Mouse (Mus musculus): ENCODE data around the gene Mark2. TPM values are rescaled to one million over a fixed set of nuclear protein-coding genes. Genes with fewer than 3 reads are reported as not detected.

The Mark2 gene
- total RNA-seq, 2 experiments from 2014 or later, result 38.2 to 45.8 TPM

- peak; percentile 71 for DNase-seq
These were observed 74.4 kb downstream of the Mark2 start, which contains the start of gene Rcor2 for GRCm38 (mm10) chr19:7267091-7267741. Rcor2 (plus strand) TSS chr19:7267325.

DNA sequence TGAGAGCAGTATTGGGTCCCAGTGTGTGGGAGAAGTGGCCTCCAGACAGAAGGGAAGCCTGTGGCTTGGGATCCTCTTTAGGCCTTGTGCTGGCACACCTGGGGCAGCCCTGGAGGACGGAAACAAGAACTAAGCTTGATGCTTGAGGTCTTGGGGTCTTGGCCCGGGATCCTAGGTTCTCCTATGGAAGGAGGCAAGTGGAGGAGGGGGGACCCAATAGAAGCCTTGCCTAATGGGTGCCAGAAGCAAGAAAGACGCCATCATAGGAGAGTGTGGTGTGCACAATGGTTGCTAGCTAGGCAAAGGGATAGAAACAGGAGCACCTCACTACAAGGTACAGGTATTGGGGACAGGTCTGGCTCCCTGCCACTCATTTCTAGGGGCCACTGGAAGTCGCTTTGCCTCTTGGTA is 75.2 kb downstream of the Mark2 start:
- no peak for DNase-seq

GRCm38 (mm10) chr19:7265478-7266191 is 76.0 kb downstream of the Mark2 start:
- no peak for DNase-seq

- peak; percentile 57 for DNase-seq
These were observed 76.8 kb downstream of the Mark2 start for GRCm38 (mm10) chr19:7264766-7265331.

GRCm38 (mm10) chr19:7264088-7264765 is 77.4 kb downstream of the Mark2 start:
- DNase-seq, result peak; percentile 90

DNA sequence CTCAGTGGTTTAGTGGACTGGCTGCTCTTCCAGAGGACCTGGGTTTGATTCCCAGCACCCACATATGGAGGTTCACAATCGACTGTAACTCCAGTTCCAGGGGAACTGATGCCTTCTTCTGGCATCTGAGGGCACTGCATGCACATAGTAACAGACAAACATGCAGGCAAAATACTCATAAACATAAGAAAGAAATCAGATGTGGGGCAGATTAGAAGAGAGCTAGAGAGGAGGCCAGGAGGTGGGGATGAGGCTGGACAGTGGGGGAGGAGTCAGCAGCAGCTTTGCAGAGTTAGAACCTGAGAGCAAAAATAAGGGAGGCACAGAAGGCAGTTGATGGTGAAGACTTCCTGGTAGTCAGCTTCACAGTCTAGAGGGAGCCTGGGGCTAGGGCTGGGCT is 79.1 kb downstream of the Mark2 start:
- no peak for DNase-seq

- no peak for DNase-seq
These were observed 79.7 kb downstream of the Mark2 start for GRCm38 (mm10) chr19:7261964-7262363.

GRCm38 (mm10) chr19:7261476-7261875 is 80.2 kb downstream of the Mark2 start:
- DNase-seq, result no peak

DNA sequence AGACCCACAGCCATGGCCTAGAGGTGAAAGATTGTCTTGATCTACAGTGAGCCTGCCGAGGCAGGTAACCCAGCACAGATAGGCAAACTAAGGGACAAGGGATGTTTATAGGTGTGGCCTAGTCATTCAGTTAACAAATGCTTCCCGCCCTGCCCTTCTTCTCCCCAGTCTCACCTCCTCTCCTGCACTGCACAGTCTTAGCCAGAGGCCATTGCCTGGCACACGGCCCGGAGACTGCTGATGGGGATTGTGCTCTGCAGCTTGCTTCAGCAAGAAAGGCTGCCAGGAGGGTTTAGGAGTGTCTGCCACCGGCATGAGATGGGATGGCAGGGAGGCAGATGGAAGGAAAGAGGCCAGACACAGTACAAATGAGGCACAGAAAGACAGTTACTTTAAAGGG is 83.8 kb downstream of the Mark2 start:
- peak; percentile 50 for DNase-seq

- no peak for DNase-seq
These were observed 95.6 kb downstream of the Mark2 start for GRCm38 (mm10) chr19:7246021-7246420.

- DNase-seq, result peak; percentile 95
These were observed 100.6 kb downstream of the Mark2 start, which contains the start of gene Naa40 for GRCm38 (mm10) chr19:7240782-7241690. Naa40 (minus strand) TSS chr19:7241183.

- no peak for DNase-seq
These were observed 101.4 kb downstream of the Mark2 start for GRCm38 (mm10) chr19:7240291-7240690.

GRCm38 (mm10) chr19:7239574-7239973 is 102.1 kb downstream of the Mark2 start:
- no peak for DNase-seq

GRCm38 (mm10) chr19:7236742-7237141 is 104.9 kb downstream of the Mark2 start:
- DNase-seq, result no peak

GRCm38 (mm10) chr19:7236011-7236410 is 105.6 kb downstream of the Mark2 start:
- DNase-seq, result no peak

GRCm38 (mm10) chr19:7235461-7235860 is 106.2 kb downstream of the Mark2 start:
- no peak for DNase-seq

DNA sequence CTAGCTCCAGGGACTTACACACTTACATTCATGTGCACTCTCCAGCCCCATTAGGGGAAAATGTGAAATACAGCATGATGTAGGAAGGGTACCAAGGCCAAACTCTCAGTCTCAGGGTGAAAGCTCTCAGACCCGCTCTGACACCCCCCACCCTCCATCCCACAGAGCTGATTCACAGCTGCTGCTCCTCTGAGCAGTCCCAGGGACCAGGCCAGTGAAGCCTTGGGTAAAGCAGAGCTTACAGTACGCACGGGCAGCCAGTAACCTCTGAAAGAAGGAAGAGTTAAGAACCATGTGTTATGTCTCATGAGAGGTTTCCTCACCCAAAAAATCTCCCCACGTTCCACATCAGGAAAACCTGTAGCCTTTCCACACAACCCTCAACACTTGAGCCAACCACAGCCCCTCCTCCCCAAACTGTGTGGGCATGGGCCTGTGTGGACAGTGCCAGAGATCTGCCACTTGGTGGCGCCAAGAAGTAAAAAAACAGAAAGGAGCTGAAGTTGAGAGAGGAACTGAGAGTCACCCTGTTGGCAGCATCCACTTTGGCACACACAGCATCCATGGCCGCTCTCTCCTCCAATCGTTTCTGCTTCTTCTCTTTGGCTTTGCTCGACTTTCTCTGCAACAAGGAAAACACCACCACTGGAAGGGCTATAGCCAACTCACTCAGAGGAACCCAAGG is 107.0 kb downstream of the Mark2 start:
- peak; percentile 65 for DNase-seq

DNA sequence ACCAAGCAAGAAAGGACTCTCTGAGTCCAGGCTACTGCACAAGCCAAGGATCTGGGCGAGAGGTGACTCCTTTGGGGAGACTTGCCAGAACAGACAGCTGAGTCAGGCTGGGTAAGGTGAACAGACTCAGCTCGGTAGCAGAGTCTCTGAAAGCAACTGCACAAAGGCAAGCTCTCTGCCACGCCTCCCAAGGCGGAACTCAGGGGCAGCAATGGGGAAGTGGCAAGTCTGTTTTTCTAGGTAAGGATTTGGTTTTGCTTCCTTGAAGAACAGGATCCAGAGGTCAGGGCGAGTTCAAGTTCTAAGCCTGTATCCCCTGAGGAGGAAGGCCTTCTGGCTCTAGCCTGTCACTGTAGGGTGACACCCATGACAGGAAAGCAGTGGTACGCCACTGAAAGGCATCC is 115.1 kb downstream of the Mark2 start:
- DNase-seq, result no peak
